Mouse (Mus musculus) forelimb bud, embryonic 11.5 days (tissue): ENCODE data around the gene Gpx5.
A peak's percentile ranks its signal among the peaks of the same experiment; 100 is the strongest.

Experiments used
- DNase-seq: peaks from one replicate; pipeline ENCODE4 v3.0.0-alpha.2; 2012; ENCODE audit warnings: low read depth, low spot score

Gpx5 gene

GRCm38 (mm10) chr13:21292631-21293030, at the start of gene Gpx5:
Gene Gpx5 (minus strand): TSS chr13:21292731.
- no peak for DNase-seq

- peak; percentile 40 for DNase-seq
Observed at GRCm38 (mm10) chr13:21327424-21327823, 34.9 kb upstream of the Gpx5 start.

GRCm38 (mm10) chr13:21326657-21327211, 34.2 kb upstream of the Gpx5 start:
- peak; percentile 90 for DNase-seq

- DNase-seq, result peak; percentile 54
Observed at GRCm38 (mm10) chr13:21326191-21326590, 33.7 kb upstream of the Gpx5 start.

GRCm38 (mm10) chr13:21323405-21323804, 30.9 kb upstream of the Gpx5 start:
- DNase-seq, result no peak

GRCm38 (mm10) chr13:21322509-21323375, 30.2 kb upstream of the Gpx5 start:
- peak; percentile 57 for DNase-seq

GRCm38 (mm10) chr13:21321890-21322494, 29.5 kb upstream of the Gpx5 start:
- no peak for DNase-seq

DNA sequence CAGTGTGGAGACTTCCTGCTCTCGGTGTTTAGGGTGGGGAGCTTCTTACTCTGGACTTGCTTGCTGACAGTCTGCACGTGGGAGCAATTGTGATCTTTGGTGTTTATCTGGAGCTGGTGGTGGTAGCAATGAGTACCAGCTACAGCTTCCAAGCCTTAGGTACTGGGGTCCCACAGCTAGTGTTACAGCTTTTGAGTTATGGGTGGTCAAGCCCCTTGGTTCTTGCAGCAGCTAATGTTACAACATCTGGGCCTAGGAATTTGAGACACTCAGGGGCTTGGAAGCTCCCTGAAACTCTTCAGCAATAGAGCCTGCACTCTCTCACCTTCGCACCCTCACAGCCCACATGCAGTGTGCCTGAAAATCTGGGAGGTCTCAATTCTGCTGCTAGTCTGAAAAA, 27.7 kb upstream of the Gpx5 start:
- DNase-seq, result no peak

DNA sequence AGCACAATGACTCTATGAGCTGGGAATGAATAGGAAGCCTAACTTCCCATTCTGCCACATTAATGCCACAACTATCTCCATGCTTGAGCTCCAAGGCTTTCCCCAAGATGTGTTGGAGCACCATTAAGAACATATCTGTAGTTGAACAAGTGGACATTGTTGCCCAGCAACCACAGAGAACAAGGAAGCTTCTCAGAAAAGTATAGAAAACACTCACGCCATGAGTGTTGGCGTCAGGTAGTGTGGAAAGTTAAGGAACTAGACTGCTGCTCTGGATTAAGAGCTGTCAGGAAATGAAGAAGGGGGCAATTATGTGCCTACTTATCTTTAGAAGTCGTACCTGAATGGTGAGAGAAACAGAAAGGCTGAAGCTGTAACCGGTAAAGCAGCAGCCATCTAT, 21.4 kb upstream of the Gpx5 start:
- no peak for DNase-seq

DNA sequence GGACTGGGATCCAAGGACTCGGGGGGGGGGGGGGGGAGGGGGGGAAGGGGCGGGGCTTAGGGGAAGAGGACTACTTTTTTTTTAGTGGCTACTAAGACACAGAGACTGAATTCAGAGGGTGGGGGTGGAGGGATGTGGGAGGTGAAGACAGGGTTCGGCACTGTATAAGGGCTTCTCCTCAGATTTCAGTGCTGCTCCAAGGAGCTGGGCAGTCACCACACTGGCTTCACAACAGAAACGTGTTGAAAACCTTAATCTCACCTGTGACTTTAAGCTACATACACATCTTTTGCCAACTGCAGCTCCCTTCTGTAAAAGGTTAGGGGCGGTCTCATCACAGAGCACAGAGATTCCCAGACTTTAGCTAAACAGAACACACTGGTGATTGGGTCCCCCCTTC, 20.3 kb upstream of the Gpx5 start:
- no peak for DNase-seq

- no peak for DNase-seq
Observed at GRCm38 (mm10) chr13:21311926-21312325, 19.4 kb upstream of the Gpx5 start, which contains the start of gene Gpx6. Gene Gpx6 (plus strand): TSS chr13:21312125.

DNA sequence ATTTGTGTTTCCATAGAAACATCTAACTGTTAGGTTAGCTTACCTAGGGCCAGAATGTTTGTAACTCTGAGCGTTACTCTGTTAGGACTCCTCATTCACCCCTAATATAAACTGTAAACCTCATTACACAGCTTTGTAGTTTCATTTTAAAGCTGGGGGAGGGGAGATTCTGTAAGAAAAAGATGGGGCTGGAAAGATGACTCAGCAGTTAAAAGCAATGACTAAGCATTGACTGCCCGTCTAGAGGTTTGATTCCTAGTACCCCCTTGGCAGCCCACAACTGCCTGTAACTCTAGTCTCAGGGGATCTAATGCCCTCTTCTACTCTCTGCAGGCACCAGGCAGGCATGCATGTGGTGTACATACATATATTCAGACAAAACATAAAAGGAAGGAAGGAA, 17.3 kb upstream of the Gpx5 start:
- no peak for DNase-seq

GRCm38 (mm10) chr13:21304483-21305066, 12.0 kb upstream of the Gpx5 start:
- no peak for DNase-seq

- DNase-seq, result no peak
Observed at GRCm38 (mm10) chr13:21298557-21298956, 6.0 kb upstream of the Gpx5 start.

DNA sequence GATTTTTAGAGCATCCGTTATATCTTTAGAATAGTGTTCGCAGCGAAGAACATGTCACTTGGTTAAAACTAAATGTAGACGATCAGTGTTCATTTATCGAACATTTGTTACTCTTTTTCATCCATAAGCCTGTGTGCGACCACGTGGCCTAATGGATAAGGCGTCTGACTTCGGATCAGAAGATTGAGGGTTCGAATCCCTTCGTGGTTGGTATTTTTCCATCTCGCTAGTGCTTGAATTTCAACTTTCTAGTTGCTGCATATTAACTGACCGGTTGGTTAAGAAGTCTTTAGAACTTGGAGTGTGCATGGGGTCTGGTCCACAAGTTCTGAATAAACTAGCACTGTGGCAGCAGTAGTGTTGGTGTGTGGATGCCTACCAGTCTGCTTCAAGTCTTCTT, 13.0 kb downstream of the Gpx5 start:
- DNase-seq, result peak; percentile 91

DNA sequence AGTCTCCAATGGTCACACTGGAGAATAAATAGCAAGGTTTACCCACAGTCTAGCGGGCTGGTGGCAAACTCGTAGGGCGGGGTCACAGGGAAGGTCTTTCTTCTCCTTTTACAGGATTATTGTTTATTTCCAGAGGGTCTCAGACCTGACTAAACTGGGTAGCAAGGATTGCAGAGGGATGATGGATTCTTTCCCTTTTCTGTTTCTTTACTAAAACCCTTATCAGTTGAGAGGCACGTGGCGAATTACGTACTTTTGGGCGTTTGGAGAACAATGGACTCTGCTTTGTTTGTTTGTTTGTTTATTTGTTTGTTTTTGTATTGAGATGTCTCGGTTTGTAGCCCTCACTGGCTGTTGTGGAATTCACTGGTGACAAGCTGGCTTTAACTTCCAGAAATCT, 13.5 kb downstream of the Gpx5 start:
- no peak for DNase-seq

GRCm38 (mm10) chr13:21276551-21276950, 16.0 kb downstream of the Gpx5 start:
- no peak for DNase-seq

- DNase-seq, result peak; percentile 92
Observed at GRCm38 (mm10) chr13:21275815-21276550, 16.5 kb downstream of the Gpx5 start.

- peak; percentile 55 for DNase-seq
Observed at GRCm38 (mm10) chr13:21275021-21275814, 17.3 kb downstream of the Gpx5 start.

- no peak for DNase-seq
Observed at GRCm38 (mm10) chr13:21268262-21268661, 24.3 kb downstream of the Gpx5 start.

DNA sequence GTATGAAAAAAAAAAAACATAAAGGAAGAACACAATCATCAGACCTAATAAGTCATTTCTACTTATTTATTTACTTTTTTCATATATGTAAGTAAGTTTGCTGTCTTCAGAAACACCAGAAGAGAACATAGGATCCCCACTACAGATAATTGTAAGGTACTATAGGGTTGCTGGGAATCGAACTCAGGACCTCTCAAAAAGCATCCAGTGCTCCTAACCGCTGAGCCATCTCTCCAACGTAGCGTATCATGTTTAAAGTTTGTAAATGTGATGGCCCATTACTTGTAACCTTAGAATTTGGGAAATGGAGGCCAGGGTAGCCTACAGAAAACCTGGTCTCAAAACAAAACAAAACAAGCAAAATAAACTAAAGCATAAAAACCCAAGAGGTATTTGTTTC, 25.0 kb downstream of the Gpx5 start:
- DNase-seq, result no peak
